Mouse (Mus musculus): ENCODE measurements around the gene Cyp46a1. TPM values are rescaled to one million over a fixed set of nuclear protein-coding genes. Genes with fewer than 3 reads are reported as not detected.

Gene Cyp46a1
- total and polyA plus RNA-seq, 3 experiments: not detected

- dilution Hi-C loops (cut with MboI; ENCODE audit: extremely low pct_ligation_motif_present, extremely low pct_unique_long_range_greater_than_20kb, low sequenced_read_pairs) (no loop called here), in situ Hi-C loops (cut with MboI; ENCODE audit: low pct_ligation_motif_present, low pct_unique_long_range_greater_than_20kb, low sequenced_read_pairs) (no loop called here)
- TF ChIP-seq CHD2 (IDR thresholded peaks at IDR 0.05; ENCODE audit: low read length) (no peak), BHLHE40 (IDR thresholded peaks at IDR 0.05; ENCODE audit: low read depth, low read length) (no peak), ETS1 (conservative IDR thresholded peaks at IDR 0.05; ENCODE audit: low read depth, low read length) (no peak), CTCF (conservative IDR thresholded peaks at IDR 0.05 in 1 of 2, IDR thresholded peaks at IDR 0.05 in 1 of 2; ENCODE audit: low read depth in 2 of 2, low read length in 2 of 2) (no peak), POLR2A (IDR thresholded peaks at IDR 0.05; ENCODE audit: low read depth, low read length) (no peak), ZNF384 (IDR thresholded peaks at IDR 0.05; ENCODE audit: low read depth, low read length) (no peak), E2F4 (IDR thresholded peaks at IDR 0.05; ENCODE audit: insufficient replicate concordance, low read depth, low read length) (no peak), EP300 (IDR thresholded peaks at IDR 0.05; ENCODE audit: low read length) (no peak), TBP (conservative IDR thresholded peaks at IDR 0.05; ENCODE audit: low read depth, low read length) (no peak)
- Histone ChIP-seq H3K36me3 (replicated peaks in 1 of 2; ENCODE audit: control insufficient read depth in 1 of 2, insufficient read depth in 1 of 2, low read length in 1 of 2) (no peaks in the 10 kb centered on the region), H3K4me3 (replicated peaks in 1 of 3; ENCODE audit: low read depth in 2 of 3, low read length in 2 of 3, poor library complexity in 1 of 3) (no peak overlapping the region), H3K27me3 (replicated peaks) (peaks cover 32% of the 10 kb centered on the region), H3K9me3 (replicated peaks; ENCODE audit: low read length) (peaks cover 4% of the 10 kb centered on the region), H3K4me2 (ENCODE audit: insufficient read depth, low read depth, poor library complexity, severe bottlenecking) (no peak overlapping the region), H3K9ac (ENCODE audit: insufficient read depth, low read depth) (no peak overlapping the region), H3K79me2 (replicated peaks; ENCODE audit: control insufficient read depth, extremely low read depth, insufficient read depth, poor library complexity, severe bottlenecking) (no peaks in the 10 kb centered on the region), H3K27ac (ENCODE audit: insufficient read depth, low read depth) (no peak overlapping the region), H3K4me1 (ENCODE audit: control insufficient read depth in 1 of 2, insufficient read depth in 2 of 2) (peaks cover 5 to 35% of the 10 kb centered on the region in 2 experiments; a peak in 2 of 4 replicates)
- no peak for DNase-seq (ENCODE audit: extremely low read depth)
Measured at GRCm38 (mm10) chr12:108287011-108287410, 47.2 kb upstream of the Cyp46a1 start.

GRCm38 (mm10) chr12:108288127-108288880 lies 45.9 kb upstream of the Cyp46a1 start:
- no peak overlapping the region for H3K4me2 ChIP-seq (ENCODE audit: insufficient read depth, low read depth, poor library complexity, severe bottlenecking)
- in situ Hi-C loops (cut with MboI; ENCODE audit: low pct_ligation_motif_present, low pct_unique_long_range_greater_than_20kb, low sequenced_read_pairs): no loop called here
- H3K27ac ChIP-seq (ENCODE audit: insufficient read depth, low read depth): no peak overlapping the region
- H3K79me2 ChIP-seq (replicated peaks; ENCODE audit: control insufficient read depth, extremely low read depth, insufficient read depth, poor library complexity, severe bottlenecking): no peaks in the 10 kb centered on the region
- H3K9ac ChIP-seq (ENCODE audit: insufficient read depth, low read depth): no peak overlapping the region
- TF ChIP-seq JUN (IDR thresholded peaks at IDR 0.05; ENCODE audit: insufficient read depth, low read depth, low read length) (no peak), USF2 (conservative IDR thresholded peaks at IDR 0.05; ENCODE audit: low read depth, low read length) (no peak), ETS1 (conservative IDR thresholded peaks at IDR 0.05; ENCODE audit: low read depth, low read length) (no peak), CHD1 (IDR thresholded peaks at IDR 0.05; ENCODE audit: low read depth, low read length) (no peak), SMC3 (IDR thresholded peaks at IDR 0.05; ENCODE audit: low read depth, low read length) (no peak), JUND (conservative IDR thresholded peaks at IDR 0.05; ENCODE audit: low read depth, low read length) (no peak), PAX5 (IDR thresholded peaks at IDR 0.05; ENCODE audit: low read length) (no peak), TBP (conservative IDR thresholded peaks at IDR 0.05; ENCODE audit: low read depth, low read length) (no peak), NRF1 (IDR thresholded peaks at IDR 0.05; ENCODE audit: low read depth, low read length) (no peak), ZKSCAN1 (IDR thresholded peaks at IDR 0.05; ENCODE audit: borderline replicate concordance, low read depth, low read length) (no peak), ZMIZ1 (IDR thresholded peaks at IDR 0.05; ENCODE audit: low read depth, low read length) (no peak), ZC3H11A (IDR thresholded peaks at IDR 0.05; ENCODE audit: low read depth, low read length) (no peak), CHD2 (IDR thresholded peaks at IDR 0.05; ENCODE audit: low read length) (no peak)
- H3K27me3 ChIP-seq (replicated peaks): peaks cover 24% of the 10 kb centered on the region
- H3K4me1 ChIP-seq (ENCODE audit: control insufficient read depth in 1 of 2, insufficient read depth in 2 of 2): peaks cover 5 to 37% of the 10 kb centered on the region in 2 experiments; a peak in 2 of 4 replicates
- peaks cover 4% of the 10 kb centered on the region for H3K9me3 ChIP-seq (replicated peaks; ENCODE audit: low read length)
- no peak for DNase-seq (ENCODE audit: extremely low read depth)
- H3K36me3 ChIP-seq (replicated peaks in 1 of 2; ENCODE audit: control insufficient read depth in 1 of 2, insufficient read depth in 1 of 2, low read length in 1 of 2): no peaks in the 10 kb centered on the region
- dilution Hi-C loops (cut with MboI; ENCODE audit: extremely low pct_ligation_motif_present, extremely low pct_unique_long_range_greater_than_20kb, low sequenced_read_pairs): no loop called here
- no peak overlapping the region for H3K4me3 ChIP-seq (replicated peaks in 1 of 3; ENCODE audit: low read depth in 2 of 3, low read length in 2 of 3, poor library complexity in 1 of 3)
